Mouse (Mus musculus) lung, adult 18-20 months (tissue): ENCODE results near the gene Ptprg.

Experiments
- DNase-seq, 2 experiments: peaks; one replicate each; pipeline ENCODE4 v3.0.0; 2022; ENCODE audit warnings: mixed read lengths in 2 of 2

Gene Ptprg

DNA sequence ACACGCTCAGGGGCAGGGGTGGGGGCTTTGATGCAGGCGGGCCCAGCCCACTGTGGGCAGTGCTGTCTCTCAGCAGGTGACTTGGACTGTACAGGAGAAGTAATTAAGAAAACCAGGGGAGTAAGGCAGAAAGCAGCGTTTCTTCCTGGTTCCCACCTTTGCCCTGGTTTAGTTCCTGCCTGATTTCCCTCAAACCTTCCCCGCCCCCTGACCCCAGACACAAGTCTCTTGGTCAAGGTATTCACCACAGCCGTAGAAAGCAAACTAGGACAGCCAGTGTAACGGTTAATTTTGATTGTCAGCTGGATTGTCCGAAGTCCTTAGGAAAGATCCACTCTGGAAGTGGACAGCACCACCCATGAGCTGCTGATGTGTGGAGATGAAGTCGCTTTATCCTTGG is 614.3 kb downstream of the Ptprg start:
- no peak for DNase-seq

GRCm38 (mm10) chr14:12177436-12177835 is 624.1 kb downstream of the Ptprg start:
- no peak for DNase-seq

DNA sequence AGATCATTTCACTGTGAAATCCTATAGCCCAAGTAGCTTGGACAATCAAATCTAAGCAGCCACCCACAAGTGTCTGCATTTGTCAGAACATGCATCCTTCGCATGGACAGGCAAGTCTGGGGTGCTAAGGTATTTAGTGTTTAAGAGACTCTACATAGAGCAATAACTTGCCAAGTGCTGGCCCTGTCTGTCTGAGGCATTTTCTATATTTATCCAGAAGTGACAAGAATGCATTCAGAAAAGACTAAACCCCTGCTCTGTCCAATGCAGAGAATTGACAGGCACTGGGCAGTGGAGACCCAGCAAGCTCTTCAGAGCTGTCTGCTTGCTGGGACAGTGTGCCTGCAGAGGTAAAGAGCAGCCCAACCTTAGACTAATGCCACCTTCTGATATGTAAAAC is 625.3 kb downstream of the Ptprg start:
- DNase-seq = no peak

GRCm38 (mm10) chr14:12180116-12180515 is 626.8 kb downstream of the Ptprg start:
- DNase-seq = no peak

GRCm38 (mm10) chr14:12185040-12185439 is 631.7 kb downstream of the Ptprg start:
- DNase-seq = no peak

- DNase-seq = no peak
These were observed 635.0 kb downstream of the Ptprg start for GRCm38 (mm10) chr14:12188352-12188751.

- DNase-seq = no peak
These were observed 635.9 kb downstream of the Ptprg start for GRCm38 (mm10) chr14:12189266-12189665.

GRCm38 (mm10) chr14:12189717-12190600 is 636.6 kb downstream of the Ptprg start:
- no peak for DNase-seq

GRCm38 (mm10) chr14:12191076-12191475 is 637.7 kb downstream of the Ptprg start:
- no peak for DNase-seq

DNA sequence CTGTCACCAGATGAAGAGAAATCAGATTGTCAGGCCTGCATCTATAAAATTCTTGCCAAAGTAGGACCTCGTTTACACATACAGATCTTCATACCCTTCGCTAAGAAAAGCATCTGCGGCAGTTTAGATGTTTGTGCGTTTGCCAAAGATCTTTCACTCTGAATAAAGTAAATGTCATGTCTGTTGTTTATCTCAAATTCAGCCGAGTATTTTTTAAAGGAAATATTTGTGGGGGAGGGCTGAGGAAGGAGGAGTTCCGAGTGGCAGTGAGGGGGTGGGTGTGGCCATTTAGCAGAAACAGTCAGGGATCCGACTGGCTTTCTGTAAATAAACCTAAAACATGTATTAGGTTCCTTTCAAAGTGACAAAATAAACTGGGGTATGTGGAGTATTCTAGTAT is 645.4 kb downstream of the Ptprg start:
- peak in 1 of 2 experiments; percentile 10 for DNase-seq

GRCm38 (mm10) chr14:12199956-12200950 is 646.9 kb downstream of the Ptprg start:
- no peak for DNase-seq

DNA sequence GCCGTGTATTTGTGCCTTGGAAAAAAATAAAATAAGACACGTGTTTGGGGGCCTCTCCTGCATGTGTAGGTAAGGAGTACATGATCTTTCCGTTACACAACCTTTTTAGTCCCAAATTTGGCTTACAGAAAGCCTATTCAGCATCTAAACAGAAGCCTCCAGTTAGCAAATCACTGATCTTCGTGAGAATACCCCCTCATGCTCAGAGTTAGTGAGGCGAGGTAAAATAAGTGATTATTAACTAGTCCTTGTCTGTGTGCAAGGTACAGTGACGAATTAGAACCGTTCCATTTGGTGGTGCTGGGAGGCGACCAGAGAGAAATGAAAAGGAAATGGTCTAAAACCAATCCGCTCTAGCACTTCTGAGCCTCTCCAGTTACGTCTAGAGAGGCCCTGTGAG is 648.9 kb downstream of the Ptprg start:
- DNase-seq = no peak

GRCm38 (mm10) chr14:12203081-12203480 is 649.7 kb downstream of the Ptprg start:
- no peak for DNase-seq

DNA sequence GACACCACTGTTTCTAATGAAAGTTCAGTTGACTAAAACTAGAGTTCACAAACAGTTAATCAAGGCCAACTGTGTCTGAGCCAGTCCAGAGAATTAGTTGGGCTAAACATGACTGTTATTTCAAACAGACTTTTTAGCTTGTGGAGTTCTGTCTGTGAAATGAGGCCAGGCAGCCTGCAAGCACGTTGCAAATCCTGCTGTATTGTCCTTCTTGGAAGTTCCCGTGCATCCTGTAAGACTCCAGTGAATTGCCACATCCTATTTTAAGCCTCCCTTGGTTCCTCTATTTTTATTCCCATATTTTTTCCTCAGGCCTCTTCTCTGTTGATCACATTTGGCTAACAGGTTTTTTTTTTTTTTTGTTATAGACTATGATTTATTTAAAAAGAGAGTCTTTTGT is 652.8 kb downstream of the Ptprg start:
- no peak for DNase-seq

- peak; percentile 12 to 28 for DNase-seq
These were observed 655.2 kb downstream of the Ptprg start for GRCm38 (mm10) chr14:12208554-12208953.

DNA sequence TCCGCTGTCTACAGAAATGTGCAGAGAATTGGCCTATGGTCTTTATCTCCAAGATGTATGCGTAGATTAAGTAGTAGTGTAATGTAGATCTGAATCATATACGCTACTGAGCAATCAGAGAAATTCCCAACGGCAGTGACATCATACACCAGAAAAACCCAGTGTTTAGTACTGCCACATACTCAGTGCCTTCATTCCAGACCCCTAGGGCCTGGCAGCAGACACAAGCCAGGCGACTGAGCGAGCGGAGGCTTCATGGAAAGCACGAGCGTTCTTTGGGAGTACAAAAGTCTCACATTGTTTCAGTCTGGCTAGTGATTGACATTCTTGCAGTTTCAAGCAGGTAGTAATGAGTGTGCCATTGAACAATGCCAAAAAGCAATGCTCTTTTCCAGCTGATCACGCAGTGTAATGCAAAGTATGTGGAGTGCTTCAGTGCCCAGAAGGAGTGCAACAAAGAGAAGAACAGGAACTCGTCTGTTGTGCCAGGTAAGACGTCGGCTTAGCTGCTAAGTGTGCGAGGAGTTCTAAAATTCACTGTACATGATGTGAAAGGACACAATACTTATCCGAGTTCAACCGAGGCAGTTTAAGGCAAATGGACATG is 665.3 kb downstream of the Ptprg start:
- peak; percentile 7 to 24 for DNase-seq

- DNase-seq = no peak
These were observed 666.5 kb downstream of the Ptprg start for GRCm38 (mm10) chr14:12219877-12220276.

DNA sequence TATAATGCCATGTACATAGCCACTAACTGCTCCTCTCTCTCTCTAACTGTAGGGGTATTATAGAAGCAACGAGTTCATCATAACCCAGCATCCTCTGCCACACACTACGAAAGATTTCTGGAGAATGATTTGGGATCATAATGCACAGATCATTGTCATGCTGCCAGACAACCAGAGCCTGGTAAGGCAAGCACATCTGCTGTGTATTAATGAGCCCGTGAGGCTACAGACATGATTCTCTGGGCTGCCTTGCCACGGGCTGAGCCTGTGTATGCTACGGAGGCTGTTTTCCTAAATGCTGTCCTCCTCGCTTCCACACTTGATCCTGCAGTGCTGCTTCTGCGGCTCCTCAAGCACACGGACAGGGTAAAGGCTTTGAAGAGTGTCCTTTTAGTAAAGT is 667.2 kb downstream of the Ptprg start:
- DNase-seq = no peak

- no peak for DNase-seq
These were observed 668.2 kb downstream of the Ptprg start for GRCm38 (mm10) chr14:12221571-12221970.

DNA sequence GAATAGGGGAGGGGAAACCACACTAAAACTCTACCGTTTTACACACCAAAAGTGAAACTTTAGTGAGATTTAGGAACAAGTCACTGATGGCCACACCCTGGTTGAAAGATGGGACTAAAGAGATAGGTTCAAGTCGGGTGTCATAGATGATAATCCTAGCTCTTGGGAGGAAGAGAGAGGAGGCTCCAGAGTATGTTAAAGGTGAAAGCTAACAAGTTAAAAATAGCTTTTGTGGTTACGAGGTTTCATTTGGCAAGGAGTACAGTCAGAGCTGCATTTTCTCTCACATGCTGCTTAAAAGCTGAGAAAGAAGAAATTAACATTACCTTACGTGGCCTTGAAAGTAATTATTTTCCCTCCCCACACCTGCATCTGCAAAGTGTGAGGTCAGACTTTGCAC is 690.4 kb downstream of the Ptprg start:
- no peak for DNase-seq

DNA sequence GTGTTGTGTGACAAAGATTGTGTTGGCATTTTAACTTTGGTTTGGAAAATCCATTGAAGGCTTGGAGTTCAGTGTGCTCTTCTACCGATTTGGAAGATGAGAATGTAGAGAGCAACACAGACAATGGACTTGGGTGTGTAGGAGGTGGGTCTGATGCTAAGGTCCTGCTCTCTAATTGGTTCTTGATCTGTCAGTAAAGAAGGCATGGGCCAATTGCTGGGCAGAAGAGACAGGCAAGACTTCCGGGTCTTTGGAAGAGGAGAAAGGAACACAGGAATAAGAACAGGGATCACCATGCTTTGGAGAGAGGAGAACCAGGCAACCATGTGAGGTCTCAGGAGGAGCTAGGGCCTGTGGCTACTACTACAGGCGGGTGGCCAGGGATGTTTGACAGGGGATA is 722.7 kb downstream of the Ptprg start:
- DNase-seq = no peak

DNA sequence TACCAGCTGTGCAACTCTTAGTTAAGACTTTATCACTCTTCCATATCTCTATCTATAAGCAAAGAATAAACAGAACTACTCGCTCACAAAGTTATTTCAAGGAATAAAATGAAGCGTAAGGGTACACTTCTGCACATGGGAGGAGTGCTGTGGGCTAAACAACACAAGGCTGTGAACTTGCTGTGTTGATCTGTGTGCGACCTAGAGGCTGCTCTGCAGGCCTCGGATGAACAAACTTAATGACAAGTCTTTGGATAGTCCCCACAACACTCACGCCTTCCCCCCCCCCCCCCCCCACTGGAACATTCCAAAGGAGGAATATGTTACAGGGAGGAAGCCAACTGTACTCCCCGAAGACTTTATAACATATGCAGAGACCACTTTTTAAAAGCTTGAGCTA is 730.3 kb downstream of the Ptprg start, which contains the start of gene Gm49355:
TSS of gene Gm49355 (plus strand) at position 336 of the 400 bp plus-strand sequence.
- DNase-seq = no peak
